Mouse (Mus musculus): ENCODE data around the gene Brap.
"Not testable (repeated sequence)": the region's sequence is repeated elsewhere in the genome, so short reads cannot be mapped to it uniquely, and the experiment has no call there.

The Brap gene

DNA sequence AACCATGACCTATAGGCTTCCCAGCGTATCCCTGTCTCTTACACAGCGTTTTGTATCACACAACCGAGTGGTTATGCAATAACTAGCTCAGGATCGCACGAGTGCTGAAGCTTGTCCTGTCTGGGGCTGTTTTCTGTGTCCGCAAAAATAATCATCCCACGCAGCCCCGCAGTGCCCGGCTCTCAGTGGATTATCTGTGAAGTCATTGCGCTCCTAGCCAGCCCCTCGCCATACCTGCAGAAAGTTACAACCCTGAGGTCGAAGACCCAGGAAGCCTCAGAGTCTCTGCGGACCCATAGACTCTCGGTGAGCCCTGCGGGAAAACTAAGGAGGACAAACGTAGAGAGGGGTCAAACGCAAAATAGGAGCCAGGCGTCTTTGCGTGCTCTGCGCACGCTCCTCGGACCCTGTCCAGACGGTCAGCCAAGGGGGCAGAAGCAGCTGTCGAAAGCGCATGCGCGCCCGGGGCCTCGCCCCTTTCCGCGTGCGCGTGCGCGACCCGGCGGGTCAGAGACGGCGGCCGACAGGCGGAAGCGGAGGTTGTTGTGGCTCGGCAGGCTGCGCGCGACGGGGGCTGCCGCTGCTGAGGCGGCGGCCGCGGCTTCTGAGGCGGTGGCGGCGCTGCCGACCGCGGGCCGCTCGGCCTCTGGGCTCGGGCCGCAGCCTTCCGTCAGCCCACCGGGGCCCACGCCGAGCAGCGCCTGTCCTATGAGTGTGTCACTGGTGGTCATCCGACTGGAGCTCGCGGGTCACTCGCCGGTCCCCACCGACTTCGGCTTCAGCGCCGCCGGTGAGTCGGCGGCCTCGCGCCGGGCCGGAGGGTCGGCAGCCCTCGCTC, at the start of gene Brap, which contains the start of gene Acad10:
TSS of gene Brap (plus strand) at position 505 of the 838 bp plus-strand sequence.
TSS of gene Acad10 (minus strand) at position 456 of the 838 bp plus-strand sequence.
- DNase-seq: peak; percentile 95

DNA sequence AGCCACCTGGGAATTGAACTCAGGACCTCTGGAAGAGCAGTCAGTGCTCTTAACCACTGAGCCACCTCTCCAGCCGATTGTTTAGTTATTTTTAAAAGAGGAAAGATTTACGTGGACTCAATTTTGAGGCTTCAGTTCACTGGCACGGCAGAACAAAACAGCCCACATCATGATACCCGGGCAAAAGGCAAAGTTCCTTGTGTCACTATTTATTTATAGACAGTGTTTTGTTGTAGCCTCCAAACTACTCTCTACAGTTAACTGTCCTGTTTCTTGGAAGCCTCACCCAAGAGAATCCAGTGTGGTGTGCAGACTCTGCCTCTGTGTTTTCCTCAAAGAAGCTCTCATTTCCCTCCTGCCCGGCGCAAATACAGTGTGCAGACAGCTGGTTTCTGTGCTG, 48.3 kb upstream of the Brap start:
- DNase-seq: no peak

GRCm38 (mm10) chr5:121614921-121615320, 45.4 kb upstream of the Brap start:
- DNase-seq: not testable (repeated sequence)

- peak; percentile 88 for DNase-seq
Measured at GRCm38 (mm10) chr5:121618592-121619513, 41.5 kb upstream of the Brap start, which contains the start of gene Acad12. Gene Acad12, minus strand, starts transcription at chr5:121618938.

- no peak for DNase-seq
Measured at GRCm38 (mm10) chr5:121621102-121621501, 39.3 kb upstream of the Brap start.

DNA sequence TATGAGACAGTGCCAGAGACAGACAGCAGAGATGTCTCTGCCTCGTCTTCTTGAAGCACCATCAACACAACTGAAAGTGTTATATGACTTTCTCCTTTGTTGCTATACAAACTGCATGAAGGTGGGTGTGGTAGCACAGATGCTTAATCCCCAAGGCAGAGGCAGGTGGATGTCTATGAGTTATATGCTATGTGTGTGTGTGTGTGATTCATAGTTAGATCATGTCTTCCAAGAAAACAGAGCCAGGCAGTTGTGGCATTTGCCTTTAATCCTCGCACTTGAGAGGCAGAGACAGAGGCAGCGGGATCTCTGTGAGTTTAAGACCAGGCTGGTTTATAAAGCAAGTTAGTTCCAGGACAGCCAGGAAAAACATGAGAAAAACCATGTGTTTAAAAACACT, 37.1 kb upstream of the Brap start:
- DNase-seq: no peak

DNA sequence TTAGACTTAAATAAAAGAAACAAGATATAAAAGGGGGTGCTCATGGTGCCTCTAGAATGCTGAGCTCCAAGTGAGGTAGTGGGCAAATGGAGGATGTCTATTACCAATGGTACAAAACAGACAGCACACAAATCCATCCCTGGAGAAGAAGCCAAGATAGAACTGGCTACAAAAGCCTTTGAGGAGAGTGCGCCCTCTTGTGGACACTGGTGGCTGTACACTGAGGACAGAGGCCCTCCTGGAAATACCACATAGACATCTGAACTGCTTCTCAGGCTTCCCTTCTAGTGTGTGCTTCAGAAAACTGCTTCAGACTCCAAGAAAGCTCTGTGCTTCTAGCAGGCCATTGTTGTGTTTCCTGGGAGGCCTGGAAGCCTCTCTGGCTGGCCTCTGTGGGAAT, 32.5 kb upstream of the Brap start:
- peak; percentile 69 for DNase-seq

DNA sequence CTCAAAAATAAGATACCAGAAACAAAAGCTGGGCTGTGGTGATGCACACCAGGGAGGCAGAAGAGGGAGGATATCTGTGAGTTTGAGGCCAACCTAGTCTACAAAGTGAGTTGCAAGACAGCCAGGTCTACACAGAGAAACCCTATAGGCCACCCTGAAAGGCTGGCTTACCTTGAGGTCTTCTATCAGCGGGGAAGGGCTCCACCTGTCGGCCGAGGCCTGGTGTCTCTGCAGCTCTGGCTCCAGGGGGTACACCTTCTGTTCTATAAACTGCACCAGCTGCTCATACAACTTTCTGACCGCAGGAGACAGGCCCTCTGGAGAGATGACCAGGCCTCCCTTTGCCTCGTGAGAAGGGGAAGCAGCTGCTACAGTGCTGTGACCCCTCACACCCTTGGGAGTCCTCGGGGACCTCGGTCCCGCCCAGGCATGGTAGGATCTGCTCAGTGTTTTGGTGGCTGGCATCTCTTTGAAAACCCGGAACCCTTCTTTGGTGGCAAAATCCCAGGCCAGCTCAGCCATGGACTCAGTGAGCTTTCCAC, 29.2 kb upstream of the Brap start:
- DNase-seq: not testable (repeated sequence)

DNA sequence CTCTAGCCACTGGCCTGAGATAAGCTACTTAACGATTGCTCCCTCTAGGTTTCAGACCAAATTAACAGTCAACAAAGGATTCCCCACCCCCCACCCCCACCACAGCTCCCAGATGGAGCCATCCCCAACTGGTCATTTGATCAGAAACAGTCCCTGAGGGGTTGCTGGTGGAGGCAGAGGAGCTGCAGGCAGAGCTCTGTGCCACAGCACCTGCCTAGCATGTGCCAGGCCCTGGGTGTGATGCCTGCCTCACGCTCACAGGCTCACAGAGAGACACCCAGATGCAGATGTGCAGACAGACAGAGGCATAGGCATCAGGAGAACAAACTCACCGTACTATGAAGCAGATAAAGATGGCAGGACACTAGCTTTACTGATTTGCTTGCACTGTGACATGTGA, 27.6 kb upstream of the Brap start:
- DNase-seq: no peak

DNA sequence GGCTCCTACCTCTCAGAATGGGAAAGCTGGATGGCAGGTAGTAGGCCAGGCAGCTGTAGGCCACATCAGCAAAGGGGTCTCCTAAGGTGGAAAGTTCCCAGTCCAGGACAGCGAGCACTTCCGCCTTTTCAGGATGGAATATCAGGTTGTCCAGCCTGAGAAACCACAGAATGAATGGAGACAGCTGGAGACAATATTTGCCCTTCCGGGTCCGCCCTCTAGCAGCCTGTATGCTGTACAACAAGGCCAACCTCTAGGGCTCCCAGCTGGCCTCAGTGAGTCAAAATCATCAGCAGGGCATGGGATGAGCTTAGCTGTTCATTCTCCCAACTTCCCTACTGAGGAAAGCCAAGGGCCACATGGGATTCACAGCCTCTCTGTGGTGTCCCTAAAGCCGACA, 25.7 kb upstream of the Brap start:
- no peak for DNase-seq

GRCm38 (mm10) chr5:121637296-121637695, 23.1 kb upstream of the Brap start:
- no peak for DNase-seq

- DNase-seq: no peak
Measured at GRCm38 (mm10) chr5:121639601-121640000, 20.8 kb upstream of the Brap start.

GRCm38 (mm10) chr5:121649134-121649533, 11.2 kb upstream of the Brap start:
- no peak for DNase-seq

DNA sequence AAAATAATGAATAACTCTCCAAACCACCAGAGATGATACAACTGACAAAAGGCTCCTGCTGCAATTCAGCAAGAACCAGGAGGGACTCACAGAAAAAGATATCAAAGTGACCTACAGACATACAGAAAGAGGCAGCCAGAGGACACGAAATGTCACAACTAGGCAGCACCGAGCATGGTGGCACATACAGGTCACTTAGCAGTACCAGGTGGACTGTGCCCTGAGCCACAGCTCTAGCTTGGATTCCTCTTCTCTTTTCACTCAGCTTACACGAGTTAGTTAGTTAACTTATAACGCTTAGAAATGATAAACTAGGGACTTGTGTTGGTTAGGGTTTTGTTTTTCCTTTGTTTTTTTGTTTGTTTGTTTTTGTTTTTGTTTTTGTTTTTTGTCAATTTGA, 5.8 kb upstream of the Brap start:
- no peak for DNase-seq

DNA sequence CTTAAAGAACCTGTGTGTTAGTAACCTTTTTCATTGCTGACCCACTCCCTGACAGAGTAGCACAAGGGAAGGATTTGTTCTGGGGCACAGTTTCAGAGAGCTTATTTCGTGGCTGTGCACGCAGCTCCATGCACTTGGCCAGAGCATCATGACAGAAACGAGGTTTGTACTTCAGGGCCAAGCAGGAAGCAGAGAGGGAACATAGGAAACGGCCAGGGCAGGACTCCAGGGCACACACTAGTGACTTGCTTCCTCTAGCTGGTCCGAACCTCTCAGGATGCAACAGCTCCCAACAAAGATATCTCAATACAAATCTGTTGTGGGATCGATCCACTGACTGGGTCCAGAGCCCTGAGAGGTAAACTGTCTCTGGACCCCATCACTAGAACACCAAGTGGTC, 3.5 kb upstream of the Brap start:
- not testable (repeated sequence) for DNase-seq

GRCm38 (mm10) chr5:121657656-121658055, 2.7 kb upstream of the Brap start:
- not testable (repeated sequence) for DNase-seq

DNA sequence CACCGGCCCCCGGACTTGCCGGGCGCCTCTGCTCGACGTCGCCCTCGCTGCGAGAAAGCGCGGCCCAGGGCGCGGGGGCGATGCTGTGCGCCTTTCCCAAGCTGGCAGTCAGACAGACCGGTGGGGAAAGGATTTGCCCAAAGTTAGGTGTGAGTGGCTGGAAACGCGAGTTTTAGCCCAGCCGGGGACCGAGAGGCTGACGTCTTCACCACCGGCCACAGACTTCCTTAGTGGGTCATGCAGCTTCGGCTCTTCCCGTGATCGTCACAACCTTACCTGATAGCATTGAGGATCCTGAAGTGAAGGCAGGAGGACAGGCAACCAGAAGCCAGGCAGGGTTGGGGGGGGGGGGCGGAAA, 513 bp downstream of the Brap start:
- no peak for DNase-seq

DNA sequence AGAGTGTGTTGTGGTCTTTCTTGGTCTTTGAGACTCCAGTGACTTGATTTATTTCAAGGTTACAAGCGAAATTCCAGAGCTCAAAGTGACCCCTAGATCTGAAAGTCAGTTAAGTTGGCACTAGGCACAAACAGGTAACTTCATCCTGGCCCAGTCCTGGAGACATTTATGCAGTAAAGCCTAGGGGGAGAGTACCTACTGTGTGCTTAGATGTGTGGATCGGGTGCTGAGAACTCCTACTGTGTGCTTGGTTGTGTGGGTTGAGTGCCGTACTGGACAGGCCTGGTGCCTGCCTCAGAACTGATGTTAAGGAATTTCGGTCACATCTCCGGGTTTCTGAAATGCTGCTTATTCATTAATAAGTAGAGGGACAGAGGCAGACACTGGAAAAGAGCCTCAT, 1.1 kb downstream of the Brap start:
- no peak for DNase-seq

DNA sequence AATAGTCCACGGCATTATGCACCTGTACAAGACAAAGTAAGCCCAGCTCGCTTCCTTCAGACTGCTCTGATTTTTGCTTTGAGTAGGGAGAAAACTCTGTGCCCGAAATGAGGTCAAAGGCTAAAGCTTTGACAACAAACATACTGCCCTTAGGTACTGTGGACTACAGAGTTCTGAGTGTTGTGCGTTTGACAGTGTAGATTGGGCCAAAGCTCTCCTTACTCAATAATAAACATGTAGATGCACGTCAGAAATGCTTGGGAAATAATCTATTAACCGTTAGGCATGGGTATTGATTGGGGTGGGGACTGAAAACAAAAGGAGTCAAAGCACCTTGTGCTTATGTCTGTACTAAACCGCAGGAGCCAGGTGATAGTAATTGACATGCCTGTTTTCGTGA, 3.1 kb downstream of the Brap start:
- DNase-seq: no peak

- peak; percentile 55 for DNase-seq
Measured at GRCm38 (mm10) chr5:121664078-121664477, 3.7 kb downstream of the Brap start.

DNA sequence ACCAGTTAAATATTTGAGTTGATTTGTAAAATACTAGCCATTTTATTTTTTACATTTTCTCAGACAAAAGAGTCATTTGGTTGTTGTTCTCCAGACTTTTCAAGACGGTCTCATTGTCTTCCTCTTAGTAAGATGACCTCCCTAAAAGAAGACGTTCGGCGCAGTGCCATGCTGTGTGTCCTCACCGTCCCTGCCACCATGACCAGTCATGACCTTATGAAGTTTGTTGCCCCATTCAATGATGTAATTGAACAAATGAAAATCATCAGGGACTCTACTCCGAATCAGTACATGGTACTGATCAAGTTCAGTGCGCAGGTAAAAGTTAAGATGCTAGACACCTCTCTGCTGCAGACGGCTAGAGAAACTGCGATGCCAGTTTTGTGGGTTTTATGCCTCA, 4.6 kb downstream of the Brap start:
- DNase-seq: no peak

DNA sequence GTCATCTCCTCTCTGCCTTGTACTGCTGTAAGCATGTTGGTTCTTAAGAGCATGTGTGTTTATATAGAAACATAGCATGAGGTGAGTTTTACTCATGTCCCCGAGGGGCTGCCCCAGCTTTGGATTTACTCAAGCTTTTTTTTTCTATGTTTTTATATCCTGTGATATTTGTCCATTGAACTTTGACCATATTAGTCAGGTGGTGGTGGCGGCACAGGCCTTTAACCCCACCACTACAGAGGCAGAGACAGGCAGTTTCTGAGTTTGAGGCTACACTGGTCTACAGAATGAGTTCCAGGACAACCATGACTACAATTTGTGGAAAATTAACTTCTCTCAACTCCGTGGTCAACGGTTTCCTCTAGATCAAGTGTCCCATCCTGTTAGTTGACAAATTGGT, 6.7 kb downstream of the Brap start:
- DNase-seq: no peak

GRCm38 (mm10) chr5:121668411-121668810, 8.0 kb downstream of the Brap start:
- no peak for DNase-seq

DNA sequence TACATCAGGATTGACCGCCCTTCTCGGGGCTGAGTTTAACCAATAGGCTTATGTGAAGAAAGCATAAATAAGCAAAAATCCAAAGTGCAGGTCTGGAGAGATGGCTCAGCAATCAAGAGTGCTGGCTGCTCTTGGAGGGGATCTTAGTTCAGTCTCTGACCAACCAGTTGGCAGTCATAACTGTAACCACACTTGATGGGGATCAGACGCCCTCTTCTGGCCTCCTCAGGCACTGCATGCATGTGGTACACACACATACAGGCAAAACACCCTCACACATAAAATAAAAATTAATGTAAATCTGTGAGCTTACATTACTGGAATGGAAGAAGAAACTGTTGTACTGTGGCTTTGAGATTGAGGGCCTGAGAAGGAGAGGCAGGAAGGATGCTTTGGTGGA, 10.0 kb downstream of the Brap start:
- DNase-seq: no peak
